Mouse (Mus musculus) limb, embryonic 15.5 days (tissue): ENCODE measurements around the gene Snai3. TPM values are rescaled to one million over a fixed set of nuclear protein-coding genes. Genes with fewer than 3 reads are reported as not detected.

Experiments used
- ATAC-seq: fragments of 200-750 bp; cut with Nextera tagmentation; 2 replicates; pipeline ENCODE4 v1.8.0; 2017; ENCODE audit warnings: low read depth, moderate TSS enrichment; ENCODE audit not compliant: insufficient number of reproducible peaks, low FRiP score, low TSS enrichment
- H3K27ac ChIP-seq: fragments of 300-500 bp; sonication (generic); 2 replicates; pipeline ENCODE4 v1.5.1; 2015; ENCODE audit warnings: moderate library complexity, mild to moderate bottlenecking, inconsistent platforms
- H3K27me3 ChIP-seq: fragments of 300-500 bp; sonication (generic); 2 replicates; pipeline ENCODE4 v1.6.1; 2015; ENCODE audit warnings: inconsistent platforms
- H3K36me3 ChIP-seq: fragments of 300-500 bp; sonication (generic); 2 replicates; pipeline ENCODE4 v1.6.1; 2015; ENCODE audit warnings: inconsistent platforms
- H3K4me1 ChIP-seq: fragments of 300-500 bp; sonication (generic); 2 replicates; pipeline ENCODE4 v1.6.1; 2015; ENCODE audit warnings: inconsistent platforms
- H3K4me2 ChIP-seq: fragments of 300-500 bp; sonication (generic); 2 replicates; pipeline ENCODE4 v1.6.1; 2015; ENCODE audit warnings: mild to moderate bottlenecking, inconsistent platforms
- H3K4me3 ChIP-seq: fragments of 300-500 bp; sonication (generic); 2 replicates; pipeline ENCODE4 v1.5.1; 2015; ENCODE audit warnings: mild to moderate bottlenecking, inconsistent platforms
- H3K9ac ChIP-seq: fragments of 300-500 bp; sonication (generic); 2 replicates; pipeline ENCODE4 v1.6.1; 2015; ENCODE audit warnings: inconsistent platforms
- H3K9me3 ChIP-seq: fragments of 300-500 bp; sonication (generic); 2 replicates; pipeline ENCODE4 v1.6.1; 2016; ENCODE audit warnings: inconsistent platforms
- whole genome bisulfite sequencing: fragments of 180-500 bp; shearing (Covaris S2); methylation state at CpG from one replicate; pipeline ENCODE4 v1.1.7; 2015; 5-methylcytosine and 5-hydroxymethylcytosine counted together
- polyA plus RNA-seq: library from polyadenylated mRNA; unstranded; fragments of >200 nt; fragmentation: Nextera tagmentation; extraction: Ambion mirVana; gene quantifications from 2 replicates; pipeline ENCODE4 v1.2.1, GENCODE M21; 2015

Snai3 gene
- polyA plus RNA-seq, 1 experiment from 2014 or later, result 0.84 TPM

- peaks cover 74% of the 10 kb centered on the region for H3K36me3 ChIP-seq
- H3K4me3 ChIP-seq, result no peak overlapping the region
- WGBS, result 77% methylated on average over 5 of the region's 5 CpGs
- H3K9ac ChIP-seq, result no peak overlapping the region
- H3K27me3 ChIP-seq, result no peaks in the 10 kb centered on the region
- H3K27ac ChIP-seq, result no peak overlapping the region
- H3K4me2 ChIP-seq, result no peak overlapping the region
- ATAC-seq, result no peak
- H3K9me3 ChIP-seq, result no peaks in the 10 kb centered on the region
- peaks cover 16% of the 10 kb centered on the region for H3K4me1 ChIP-seq
These were observed 10.2 kb upstream of the Snai3 start for GRCm38 (mm10) chr8:122470691-122471090.

DNA sequence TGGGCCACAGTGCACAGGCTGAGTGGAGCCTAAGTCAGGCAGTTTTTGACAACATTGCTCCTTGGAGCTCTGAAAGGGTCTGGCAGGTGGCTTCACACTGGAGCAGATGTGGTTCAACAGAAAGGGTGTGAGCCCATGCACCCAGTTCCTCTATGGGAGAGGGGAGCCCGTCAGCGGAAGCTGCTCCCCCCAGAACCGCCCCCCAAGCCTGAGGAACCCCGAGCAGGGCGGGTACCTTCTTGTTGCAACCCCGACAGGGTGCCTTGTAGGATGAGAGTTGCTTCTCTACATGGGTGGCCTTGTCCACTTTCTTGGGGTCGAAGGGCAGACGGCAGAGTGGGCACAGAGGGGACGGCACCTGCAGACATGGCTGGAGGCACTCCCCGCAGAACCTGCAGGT is 9.4 kb upstream of the Snai3 start:
- no peak for ATAC-seq
- no peaks in the 10 kb centered on the region for H3K9me3 ChIP-seq
- peaks cover 13% of the 10 kb centered on the region for H3K4me1 ChIP-seq
- no peak overlapping the region for H3K4me2 ChIP-seq
- no peaks in the 10 kb centered on the region for H3K27me3 ChIP-seq
- 82% methylated on average over 10 of the region's 10 CpGs for WGBS
- H3K4me3 ChIP-seq, result no peak overlapping the region
- H3K9ac ChIP-seq, result no peak overlapping the region
- no peak overlapping the region for H3K27ac ChIP-seq
- peaks cover 81% of the 10 kb centered on the region for H3K36me3 ChIP-seq

DNA sequence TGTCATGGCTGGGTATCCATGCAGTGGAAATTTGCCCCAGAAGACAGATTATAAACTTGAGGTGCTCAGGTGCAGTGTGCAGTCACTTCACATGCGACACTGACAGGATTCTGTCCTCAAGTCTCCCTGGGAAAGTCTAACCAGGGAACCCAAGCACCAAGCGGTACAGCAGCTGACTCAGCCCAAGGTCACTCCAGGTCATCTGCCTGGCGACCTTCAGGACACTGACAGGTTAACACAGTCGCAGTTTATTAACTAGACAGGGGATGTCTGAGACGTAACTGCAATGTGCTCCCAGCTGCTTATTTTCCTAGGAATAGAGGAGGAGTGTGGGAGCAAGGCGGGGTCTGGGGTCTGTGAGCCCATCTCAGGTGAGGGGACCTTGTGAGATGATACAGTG is 8.9 kb upstream of the Snai3 start:
- Histone ChIP-seq H3K27ac (no peak overlapping the region), H3K4me2 (no peak overlapping the region), H3K9me3 (no peaks in the 10 kb centered on the region), H3K9ac (no peak overlapping the region), H3K27me3 (no peaks in the 10 kb centered on the region), H3K4me3 (no peak overlapping the region), H3K4me1 (peaks cover 7% of the 10 kb centered on the region), H3K36me3 (peaks cover 81% of the 10 kb centered on the region)
- 84% methylated on average over 6 of the region's 6 CpGs for WGBS
- no peak for ATAC-seq

GRCm38 (mm10) chr8:122467816-122468215 is 7.3 kb upstream of the Snai3 start:
- 89% methylated on average over 13 of the region's 13 CpGs for WGBS
- H3K36me3 ChIP-seq, result peaks cover 74% of the 10 kb centered on the region
- ATAC-seq, result no peak
- no peaks in the 10 kb centered on the region for H3K9me3 ChIP-seq
- peaks cover 9% of the 10 kb centered on the region for H3K27me3 ChIP-seq
- no peak overlapping the region for H3K4me3 ChIP-seq
- H3K9ac ChIP-seq, result no peak overlapping the region
- H3K27ac ChIP-seq, result no peak overlapping the region
- H3K4me2 ChIP-seq, result no peak overlapping the region
- no peaks in the 10 kb centered on the region; the same call in 1 of the 2 replicates for H3K4me1 ChIP-seq

- ATAC-seq, result no peak
These were observed 4.5 kb upstream of the Snai3 start for GRCm38 (mm10) chr8:122464985-122465384.

DNA sequence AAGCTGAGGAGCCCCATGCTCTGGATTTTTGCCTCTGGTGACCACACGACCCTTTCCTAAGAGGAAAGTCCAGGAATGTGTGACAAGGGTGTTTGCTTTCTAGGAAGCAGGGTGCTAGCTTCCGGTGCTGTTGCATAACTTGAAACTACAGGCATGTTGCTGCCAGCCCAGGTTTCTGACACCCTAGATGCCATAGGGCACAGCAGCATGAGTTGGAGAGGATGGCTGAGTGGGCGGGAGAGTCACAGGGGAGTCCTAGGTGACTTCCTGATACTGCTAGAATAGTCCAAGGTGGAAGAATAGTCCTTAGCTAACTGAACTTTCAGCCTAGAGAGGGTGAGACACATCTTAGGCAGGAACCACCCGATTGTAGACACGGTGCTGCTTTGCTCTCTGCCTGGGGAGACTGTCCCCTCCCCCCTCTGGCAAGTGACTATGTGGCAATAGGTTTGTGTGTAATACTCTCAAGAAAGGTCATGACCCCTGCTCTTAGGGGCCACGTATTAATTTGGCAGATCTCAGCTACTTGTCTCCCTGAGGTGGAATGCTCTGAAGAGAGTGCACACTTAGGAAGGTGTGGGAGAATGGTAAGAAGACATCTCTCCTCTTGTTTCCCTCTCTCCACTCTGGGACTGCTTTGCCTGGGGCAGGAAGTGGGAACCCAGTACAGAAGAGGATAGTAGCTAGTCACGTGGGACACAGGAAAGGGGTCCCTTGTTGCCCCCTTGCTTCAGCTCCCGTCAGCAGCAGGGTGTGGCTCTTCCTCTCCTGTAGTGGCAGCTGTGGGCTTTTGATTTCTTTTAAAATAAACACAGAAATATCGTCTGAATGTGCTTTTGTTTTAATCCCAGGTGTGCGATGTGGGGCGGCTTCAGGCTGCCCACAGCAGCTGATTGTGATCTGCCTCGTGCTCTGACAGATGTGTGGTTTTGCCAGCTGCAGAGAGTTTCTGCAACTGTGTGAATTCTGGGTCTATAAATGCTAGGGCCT is 3.4 kb upstream of the Snai3 start:
- no peak for ATAC-seq
- Histone ChIP-seq H3K4me3 (no peak overlapping the region), H3K9ac (no peak overlapping the region), H3K27me3 (peaks cover 45% of the 10 kb centered on the region), H3K36me3 (peaks cover 39% of the 10 kb centered on the region), H3K9me3 (no peaks in the 10 kb centered on the region), H3K4me2 (no peak overlapping the region), H3K4me1 (peaks cover 23% of the 10 kb centered on the region), H3K27ac (no peak overlapping the region)
- 46% methylated on average over 12 of the region's 12 CpGs for WGBS

More at GRCm38 (mm10) chr8:122464985-122465384, 4.5 kb upstream of the Snai3 start:
- no peak overlapping the region for H3K9ac ChIP-seq
- no peak overlapping the region for H3K4me3 ChIP-seq
- peaks cover 50% of the 10 kb centered on the region for H3K36me3 ChIP-seq
- no peaks in the 10 kb centered on the region for H3K9me3 ChIP-seq
- H3K4me2 ChIP-seq, result no peak overlapping the region
- peaks cover 20% of the 10 kb centered on the region for H3K4me1 ChIP-seq
- peaks cover 37% of the 10 kb centered on the region for H3K27me3 ChIP-seq
- 61% methylated on average over 7 of the region's 7 CpGs for WGBS
- H3K27ac ChIP-seq, result no peak overlapping the region

GRCm38 (mm10) chr8:122462510-122462909 is 2.0 kb upstream of the Snai3 start:
- Histone ChIP-seq H3K4me2 (no peak overlapping the region), H3K9ac (no peak overlapping the region), H3K36me3 (peaks cover 25% of the 10 kb centered on the region), H3K27ac (no peak overlapping the region), H3K9me3 (no peaks in the 10 kb centered on the region), H3K4me1 (peaks cover 23% of the 10 kb centered on the region), H3K27me3 (peaks cover 59% of the 10 kb centered on the region), H3K4me3 (no peak overlapping the region)
- ATAC-seq, result no peak
- 69% methylated on average over 8 of the region's 8 CpGs for WGBS

- H3K4me2 ChIP-seq, result no peak overlapping the region
- peaks cover 23% of the 10 kb centered on the region for H3K4me1 ChIP-seq
- H3K36me3 ChIP-seq, result peaks cover 16% of the 10 kb centered on the region
- no peak for ATAC-seq
- no peak overlapping the region for H3K4me3 ChIP-seq
- H3K27me3 ChIP-seq, result peaks cover 61% of the 10 kb centered on the region
- H3K9ac ChIP-seq, result no peak overlapping the region
- no peaks in the 10 kb centered on the region for H3K9me3 ChIP-seq
- 49% methylated on average over 11 of the region's 11 CpGs for WGBS
- H3K27ac ChIP-seq, result no peak overlapping the region
These were observed 1.1 kb upstream of the Snai3 start for GRCm38 (mm10) chr8:122461473-122462148.

DNA sequence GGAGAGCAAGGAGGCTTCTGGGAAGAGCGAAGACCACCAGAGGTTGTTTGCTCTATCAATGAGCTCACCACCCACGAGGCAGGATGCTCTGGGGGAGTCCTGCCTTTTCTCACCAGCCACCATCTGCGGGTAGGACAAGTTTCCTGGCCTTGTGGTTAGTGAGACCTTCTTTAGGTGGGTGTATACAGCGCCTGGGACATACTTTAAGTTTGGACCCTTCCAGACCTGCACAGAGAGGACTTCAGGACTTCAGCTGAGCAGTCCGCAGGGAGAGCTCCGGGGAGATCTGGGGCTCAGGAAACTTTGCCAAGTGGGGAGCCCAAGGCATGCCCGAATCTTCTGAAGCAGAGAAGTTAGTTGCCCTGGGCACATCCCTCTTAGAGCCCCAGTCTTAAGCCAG is 543 bp downstream of the Snai3 start:
- no peak overlapping the region for H3K27ac ChIP-seq
- 27% methylated on average over 7 of the region's 7 CpGs for WGBS
- H3K4me3 ChIP-seq, result peak overlapping the region; percentile 33
- H3K9ac ChIP-seq, result no peak overlapping the region
- H3K9me3 ChIP-seq, result no peaks in the 10 kb centered on the region
- peak overlapping the region; percentile 52 for H3K4me2 ChIP-seq
- H3K27me3 ChIP-seq, result peaks cover 67% of the 10 kb centered on the region
- no peaks in the 10 kb centered on the region for H3K36me3 ChIP-seq
- no peak for ATAC-seq
- peaks cover 23% of the 10 kb centered on the region for H3K4me1 ChIP-seq

GRCm38 (mm10) chr8:122459218-122459900 is 1.2 kb downstream of the Snai3 start:
- H3K36me3 ChIP-seq, result no peaks in the 10 kb centered on the region
- peaks cover 23% of the 10 kb centered on the region for H3K4me1 ChIP-seq
- H3K9ac ChIP-seq, result no peak overlapping the region
- WGBS, result 49% methylated on average over 6 of the region's 6 CpGs
- H3K9me3 ChIP-seq, result no peaks in the 10 kb centered on the region
- no peak for ATAC-seq
- H3K27me3 ChIP-seq, result peaks cover 67% of the 10 kb centered on the region
- H3K4me2 ChIP-seq, result no peak overlapping the region
- no peak overlapping the region for H3K27ac ChIP-seq
- H3K4me3 ChIP-seq, result no peak overlapping the region

GRCm38 (mm10) chr8:122457171-122457570 is 3.4 kb downstream of the Snai3 start:
- Histone ChIP-seq H3K4me3 (no peak overlapping the region), H3K27me3 (peaks cover 52% of the 10 kb centered on the region), H3K4me1 (peaks cover 23% of the 10 kb centered on the region), H3K27ac (no peak overlapping the region), H3K9me3 (no peaks in the 10 kb centered on the region), H3K36me3 (no peaks in the 10 kb centered on the region), H3K4me2 (no peak overlapping the region), H3K9ac (no peak overlapping the region)
- no peak for ATAC-seq
- WGBS, result 70% methylated on average over 11 of the region's 11 CpGs
